Mouse (Mus musculus) forebrain, embryonic 14.5 days (tissue): ENCODE data around the gene Otogl. TPM values are rescaled to one million over a fixed set of nuclear protein-coding genes. Genes with fewer than 3 reads are reported as not detected.

Experiments
- ATAC-seq: fragments of 200-750 bp; cut with Nextera tagmentation; 2 replicates; pipeline ENCODE4 v1.8.0; 2017; ENCODE audit warnings: mild to moderate bottlenecking, moderate library complexity
- DNase-seq: peaks from one replicate; pipeline ENCODE4 v3.0.0-alpha.2; 2015; ENCODE audit warnings: low spot score
- H3K27ac ChIP-seq: fragments of 300-500 bp; sonication (generic); 2 replicates; pipeline ENCODE4 v1.5.1; 2014; ENCODE audit warnings: low read depth, mild to moderate bottlenecking, control low read depth, low read length, moderate library complexity
- H3K27me3 ChIP-seq: fragments of 300-500 bp; sonication (generic); replicated peaks from 2 replicates; pipeline ENCODE4 v1.6.1; 2014; ENCODE audit warnings: low read length, control low read depth, mixed read lengths; ENCODE audit not compliant: control insufficient read depth, insufficient read depth
- H3K36me3 ChIP-seq: fragments of 300-500 bp; sonication (generic); 2 replicates; pipeline ENCODE4 v1.6.1; 2014; ENCODE audit warnings: low read length, control low read depth; ENCODE audit not compliant: control insufficient read depth, insufficient read depth
- H3K4me1 ChIP-seq: fragments of 300-500 bp; sonication (generic); 2 replicates; pipeline ENCODE4 v1.6.1; 2014; ENCODE audit warnings: antibody characterized with exemption, low read length, control low read depth; ENCODE audit not compliant: control insufficient read depth, insufficient read depth
- H3K4me2 ChIP-seq: fragments of 300-500 bp; sonication (generic); 2 replicates; pipeline ENCODE4 v1.6.1; 2014; ENCODE audit warnings: mild to moderate bottlenecking, control low read depth, low read length
- H3K4me3 ChIP-seq: fragments of 300-500 bp; sonication (generic); 2 replicates; pipeline ENCODE4 v1.5.1; 2014; ENCODE audit warnings: low read depth, low read length, control low read depth
- H3K9ac ChIP-seq: fragments of 300-500 bp; sonication (generic); 2 replicates; pipeline ENCODE4 v1.6.1; 2014; ENCODE audit warnings: mild to moderate bottlenecking, low read length, control low read depth, moderate library complexity
- H3K9me3 ChIP-seq: fragments of 300-500 bp; sonication (generic); replicated peaks from 2 replicates; pipeline ENCODE4 v1.6.1; 2016; ENCODE audit warnings: low read length, control low read depth, mixed read lengths; ENCODE audit not compliant: control insufficient read depth
- WGBS: fragments of 180-500 bp; shearing (Covaris S2); extraction: QIAGEN DNeasy Blood & Tissue Kit; methylation state at CpG from one replicate; pipeline ENCODE4 v1.1.7; 2014; 5-methylcytosine and 5-hydroxymethylcytosine counted together
- polyA plus RNA-seq: library from polyadenylated mRNA; unstranded; fragments of >200 nt; fragmentation: Nextera tagmentation; extraction: Ambion mirVana; gene quantifications from 2 replicates; pipeline ENCODE4 v1.2.1, GENCODE M21; 2014

The Otogl gene
- polyA plus RNA-seq, 1 experiment from 2014 or later = 0.03 TPM

- Histone ChIP-seq H3K4me2 (no peak overlapping the region), H3K27me3 (no peaks in the 10 kb centered on the region), H3K4me1 (no peaks in the 10 kb centered on the region), H3K36me3 (no peaks in the 10 kb centered on the region), H3K27ac (no peak overlapping the region), H3K9me3 (no peaks in the 10 kb centered on the region), H3K9ac (no peak overlapping the region), H3K4me3 (no peak overlapping the region)
- WGBS = 91% methylated on average over 4 of the region's 4 CpGs
- DNase-seq (no peak), ATAC-seq (no peak)
Measured at GRCm38 (mm10) chr10:107941188-107941900, 29.4 kb upstream of the Otogl start.

GRCm38 (mm10) chr10:107940302-107940701 lies 28.4 kb upstream of the Otogl start:
- H3K27ac ChIP-seq = no peak overlapping the region
- no peaks in the 10 kb centered on the region for H3K36me3 ChIP-seq
- no peaks in the 10 kb centered on the region for H3K9me3 ChIP-seq
- no peak overlapping the region for H3K9ac ChIP-seq
- H3K4me1 ChIP-seq = no peaks in the 10 kb centered on the region
- 61% methylated on average over 6 of the region's 6 CpGs for WGBS
- no peak overlapping the region for H3K4me2 ChIP-seq
- DNase-seq (no peak), ATAC-seq (no peak)
- H3K4me3 ChIP-seq = no peak overlapping the region
- H3K27me3 ChIP-seq = no peaks in the 10 kb centered on the region

GRCm38 (mm10) chr10:107939821-107940220 lies 27.9 kb upstream of the Otogl start:
- no peak for DNase-seq
- H3K9ac ChIP-seq = no peak overlapping the region
- no peaks in the 10 kb centered on the region for H3K9me3 ChIP-seq
- WGBS = 63% methylated on average over 6 of the region's 6 CpGs
- H3K27me3 ChIP-seq = no peaks in the 10 kb centered on the region
- ATAC-seq = no peak
- H3K4me3 ChIP-seq = no peak overlapping the region
- no peaks in the 10 kb centered on the region for H3K36me3 ChIP-seq
- no peak overlapping the region for H3K4me2 ChIP-seq
- no peaks in the 10 kb centered on the region for H3K4me1 ChIP-seq
- no peak overlapping the region for H3K27ac ChIP-seq

- ATAC-seq = no peak
Measured at GRCm38 (mm10) chr10:107934055-107934454, 22.1 kb upstream of the Otogl start.

GRCm38 (mm10) chr10:107933527-107933926 lies 21.6 kb upstream of the Otogl start:
- Histone ChIP-seq H3K27ac (no peak overlapping the region), H3K4me1 (no peaks in the 10 kb centered on the region), H3K36me3 (no peaks in the 10 kb centered on the region), H3K9ac (no peak overlapping the region), H3K4me3 (no peak overlapping the region), H3K4me2 (no peak overlapping the region), H3K27me3 (no peaks in the 10 kb centered on the region), H3K9me3 (no peaks in the 10 kb centered on the region)
- ATAC-seq (no peak), DNase-seq (no peak)
- 85% methylated on average over 1 of the region's 1 CpGs for WGBS

More at GRCm38 (mm10) chr10:107934055-107934454, 22.1 kb upstream of the Otogl start:
- WGBS = 84% methylated on average over 3 of the region's 3 CpGs
- H3K4me3 ChIP-seq = no peak overlapping the region
- DNase-seq = no peak
- H3K27me3 ChIP-seq = no peaks in the 10 kb centered on the region
- no peak overlapping the region for H3K9ac ChIP-seq
- H3K36me3 ChIP-seq = no peaks in the 10 kb centered on the region
- H3K4me1 ChIP-seq = no peaks in the 10 kb centered on the region
- H3K27ac ChIP-seq = no peak overlapping the region
- no peaks in the 10 kb centered on the region for H3K9me3 ChIP-seq
- no peak overlapping the region for H3K4me2 ChIP-seq

GRCm38 (mm10) chr10:107931833-107932828 lies 20.2 kb upstream of the Otogl start:
- no peaks in the 10 kb centered on the region for H3K9me3 ChIP-seq
- peak; percentile 58 for DNase-seq
- H3K36me3 ChIP-seq = no peaks in the 10 kb centered on the region
- H3K27me3 ChIP-seq = no peaks in the 10 kb centered on the region
- WGBS = 45% methylated on average over 10 of the region's 10 CpGs
- 0 out of 2 replicates have a peak, but pooled peaks have one; percentile 52 for ATAC-seq
- H3K4me3 ChIP-seq = no peak overlapping the region
- H3K4me2 ChIP-seq = no peak overlapping the region
- H3K4me1 ChIP-seq = no peaks in the 10 kb centered on the region
- no peak overlapping the region for H3K27ac ChIP-seq
- H3K9ac ChIP-seq = no peak overlapping the region

- H3K36me3 ChIP-seq = no peaks in the 10 kb centered on the region
- no peaks in the 10 kb centered on the region for H3K27me3 ChIP-seq
- no peaks in the 10 kb centered on the region for H3K4me1 ChIP-seq
- no peak for DNase-seq
- H3K4me2 ChIP-seq = no peak overlapping the region
- H3K27ac ChIP-seq = no peak overlapping the region
- no peaks in the 10 kb centered on the region for H3K9me3 ChIP-seq
- 76% methylated on average over 7 of the region's 7 CpGs for WGBS
- no peak for ATAC-seq
- no peak overlapping the region for H3K4me3 ChIP-seq
- no peak overlapping the region for H3K9ac ChIP-seq
Measured at GRCm38 (mm10) chr10:107930471-107931021, 18.6 kb upstream of the Otogl start.

- H3K4me1 ChIP-seq = no peaks in the 10 kb centered on the region
- H3K36me3 ChIP-seq = no peaks in the 10 kb centered on the region
- H3K27me3 ChIP-seq = no peaks in the 10 kb centered on the region
- no peaks in the 10 kb centered on the region for H3K9me3 ChIP-seq
- H3K4me3 ChIP-seq = no peak overlapping the region
- H3K9ac ChIP-seq = no peak overlapping the region
- H3K27ac ChIP-seq = no peak overlapping the region
- DNase-seq (peak; percentile 52), ATAC-seq (no peak)
- H3K4me2 ChIP-seq = no peak overlapping the region
Measured at GRCm38 (mm10) chr10:107925306-107925705, 13.4 kb upstream of the Otogl start.
